Mouse (Mus musculus) spleen, adult 2 months (tissue): Measurements from ENCODE around the gene Farp1.

Source experiments
- CTCF ChIP-seq: fragments of 200-500 bp; IDR thresholded peaks from 2 replicates; pipeline ENCODE4 v1.5.1; 2011; ENCODE audit warnings: mild to moderate bottlenecking, inconsistent platforms; ENCODE audit not compliant: insufficient read depth, insufficient read length, insufficient replicate concordance; ENCODE audit errors: extremely low read depth
- POLR2A ChIP-seq: fragments of 200-500 bp; IDR thresholded peaks from 2 replicates; pipeline ENCODE4 v1.6.1; 2011; ENCODE audit warnings: low read depth, low read length, inconsistent platforms

DNA sequence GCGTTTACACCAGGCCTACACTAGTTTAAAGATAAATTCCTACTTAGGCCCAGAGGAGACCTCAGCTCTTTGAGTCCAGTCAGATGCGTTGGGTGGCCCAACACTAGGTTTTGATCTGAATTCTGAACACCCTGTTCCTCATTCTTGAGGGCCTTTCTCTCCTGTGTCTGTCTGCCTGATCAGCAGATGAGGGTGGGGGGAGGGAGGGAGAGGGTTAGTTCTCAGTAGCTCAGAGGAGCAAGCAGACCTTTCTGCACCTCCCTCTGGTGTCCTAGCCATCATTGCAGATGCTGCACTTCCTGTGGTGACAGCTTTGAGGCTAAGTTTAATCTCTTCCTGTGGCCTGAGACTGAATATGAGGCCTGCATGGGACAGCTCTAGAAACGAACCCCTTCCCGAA is 227.6 kb downstream of the Farp1 start:
- no peak for TF ChIP-seq CTCF
- TF ChIP-seq POLR2A: no peak
